Mouse (Mus musculus) adipocyte (in vitro differentiated cells): ENCODE results near the gene Dapl1.

ENCODE experiments used
- DNase-seq: peaks from one replicate; pipeline ENCODE4 v3.0.0-alpha.2; 2016; ENCODE audit warnings: low spot score

Gene Dapl1

DNA sequence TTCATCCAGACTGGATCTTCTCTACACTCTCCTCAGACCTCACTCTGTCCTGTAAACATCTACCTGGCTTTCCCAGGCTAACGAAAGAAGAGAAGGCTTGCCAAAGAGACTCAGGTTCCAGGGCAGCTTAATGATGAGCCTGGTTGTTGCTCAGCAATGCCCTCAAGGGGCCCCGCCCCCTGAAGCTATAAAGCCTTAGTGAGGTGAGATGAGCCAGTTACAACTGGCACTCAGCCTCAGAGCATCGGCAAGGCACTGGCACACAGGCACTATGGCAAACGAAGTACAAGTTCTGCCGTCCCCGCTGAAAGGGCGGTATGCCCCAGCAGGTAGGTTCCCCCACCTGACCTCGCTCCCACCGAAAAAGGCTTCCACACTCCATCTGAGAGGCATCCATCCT lies at the start of gene Dapl1:
TSS of gene Dapl1 (plus strand) at position 216 of the 400 bp plus-strand sequence.
- DNase-seq = no peak

DNA sequence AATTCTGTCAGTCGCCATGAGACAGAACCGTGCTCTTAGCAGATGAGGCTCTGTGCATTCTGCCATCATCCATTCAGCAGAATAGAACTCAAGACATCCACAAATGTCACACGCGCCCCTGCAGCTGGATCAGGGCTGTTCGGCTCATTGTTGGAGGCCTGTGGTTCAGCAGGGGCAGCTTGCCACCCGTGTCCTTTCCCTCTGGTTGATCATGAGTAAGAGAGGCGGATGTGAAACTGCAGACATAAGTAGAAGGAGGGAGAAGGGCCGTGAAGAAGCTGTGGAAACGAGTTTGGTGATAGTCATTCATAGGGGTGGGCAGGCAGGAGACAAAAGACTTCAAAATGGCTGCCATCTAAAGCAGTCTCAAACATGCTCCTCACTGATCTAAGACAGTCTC lies 49.6 kb upstream of the Dapl1 start:
- DNase-seq = no peak

DNA sequence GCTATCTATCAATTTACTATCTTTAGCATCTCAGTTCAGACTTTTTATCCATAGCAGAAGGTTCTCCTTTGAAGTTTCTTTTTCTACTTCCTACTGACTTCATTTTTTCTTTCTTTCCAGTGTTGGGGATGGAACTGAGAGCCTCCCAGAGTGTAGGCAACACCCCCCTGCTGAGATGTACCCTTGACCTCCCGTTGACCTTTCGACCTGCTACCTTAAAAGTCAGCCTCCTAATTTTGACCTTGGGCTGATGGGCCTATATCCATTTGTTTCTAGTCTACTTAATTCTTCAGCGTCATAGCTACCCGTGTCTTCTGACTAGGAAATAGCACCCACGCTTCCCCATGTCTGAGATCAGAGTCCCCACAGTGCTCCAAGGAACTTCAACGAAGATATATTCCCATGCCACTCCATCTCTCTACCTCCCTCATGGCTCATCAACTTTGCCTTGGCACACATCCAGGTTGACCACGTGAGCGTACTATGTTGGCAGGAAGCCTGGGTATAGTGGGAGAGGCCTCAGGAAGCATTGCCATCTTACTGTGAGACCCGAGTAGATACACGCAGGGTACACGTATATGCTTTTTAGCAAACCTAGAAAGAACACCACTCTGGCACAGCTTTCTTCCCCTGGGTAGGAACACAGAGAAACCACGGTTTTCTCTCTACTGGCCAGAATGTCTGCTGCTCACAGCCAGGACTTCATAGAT lies 46.6 kb upstream of the Dapl1 start:
- DNase-seq = peak; percentile 74

DNA sequence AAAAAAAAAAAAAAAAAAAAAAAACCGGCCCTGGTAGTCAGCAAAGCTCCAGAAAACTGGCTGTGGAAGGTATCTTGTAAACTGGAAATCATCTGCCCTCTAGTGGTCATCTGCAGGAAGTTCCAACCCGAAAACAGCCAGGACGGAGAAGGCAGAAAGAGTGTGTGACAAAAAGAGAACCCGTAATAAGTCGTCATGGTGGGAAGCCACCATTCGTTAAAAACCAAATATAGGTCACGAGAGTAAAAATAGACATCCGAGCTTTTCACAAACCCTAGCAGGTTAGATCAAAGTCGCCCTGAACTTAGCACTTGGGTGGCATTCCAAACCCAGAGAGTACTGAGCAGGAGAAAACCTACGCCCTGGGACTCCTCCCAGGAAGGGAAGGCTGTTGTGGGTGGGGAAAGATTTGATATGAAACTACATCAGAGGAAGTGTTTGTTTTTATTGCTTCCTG lies 45.9 kb upstream of the Dapl1 start:
- peak; percentile 88 for DNase-seq

DNA sequence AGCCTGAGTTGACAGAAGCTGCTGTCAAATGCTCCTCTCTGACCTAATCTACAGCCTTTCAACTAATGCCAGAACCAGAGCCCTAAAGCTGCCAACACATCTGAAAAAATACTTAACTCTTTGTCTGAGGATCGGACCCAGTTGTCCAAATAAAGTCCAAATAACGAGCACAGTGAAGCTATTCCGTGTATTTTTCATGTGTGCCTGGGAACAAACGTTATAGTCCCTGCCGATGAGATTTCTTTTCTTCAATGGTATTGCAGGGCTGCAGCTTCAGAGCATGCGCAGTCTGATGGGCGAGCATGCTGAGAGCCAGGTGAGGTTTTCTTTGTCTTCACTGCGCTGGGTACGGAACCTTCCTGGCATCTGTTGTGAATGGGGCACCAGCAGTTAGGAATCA lies 44.6 kb upstream of the Dapl1 start:
- DNase-seq = peak; percentile 46

DNA sequence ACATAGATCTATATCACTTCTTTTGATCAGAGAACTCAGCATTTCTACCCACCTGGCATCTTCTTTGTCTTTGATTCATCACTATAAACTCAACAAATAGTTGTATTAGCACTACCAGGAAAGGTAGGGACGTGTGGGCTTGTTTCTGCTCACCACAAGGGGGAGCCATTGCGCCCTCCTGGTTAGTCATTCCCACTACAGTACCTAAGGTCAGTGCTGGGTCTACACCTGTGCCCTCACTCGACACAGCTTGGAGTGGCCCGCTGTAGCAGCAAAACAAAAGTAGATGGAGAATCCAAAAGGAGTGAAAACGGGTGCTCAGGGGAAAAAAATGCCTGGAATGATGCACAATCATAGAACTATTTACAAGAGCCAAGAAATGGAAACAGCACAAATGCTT lies 44.0 kb upstream of the Dapl1 start:
- DNase-seq = peak; percentile 38

DNA sequence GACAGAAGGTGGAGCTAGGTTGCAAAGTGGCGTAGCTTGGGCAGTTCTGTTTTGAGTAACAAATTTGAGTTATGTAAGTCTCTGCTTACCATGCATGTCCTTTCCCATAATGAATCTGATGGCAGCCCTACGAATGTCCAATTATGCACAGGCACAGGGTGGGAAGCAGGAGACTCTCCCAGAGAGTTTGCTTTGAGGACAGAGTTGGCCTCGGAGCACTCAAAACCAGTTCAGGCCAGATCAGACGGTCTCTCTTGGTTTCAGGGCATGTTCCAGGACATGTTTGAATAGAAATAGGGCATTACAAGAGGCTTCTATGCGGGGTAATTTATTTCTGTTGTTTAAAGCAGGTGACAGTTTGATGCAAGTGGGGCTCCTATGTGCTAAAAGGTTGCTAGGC lies 42.8 kb upstream of the Dapl1 start:
- no peak for DNase-seq

DNA sequence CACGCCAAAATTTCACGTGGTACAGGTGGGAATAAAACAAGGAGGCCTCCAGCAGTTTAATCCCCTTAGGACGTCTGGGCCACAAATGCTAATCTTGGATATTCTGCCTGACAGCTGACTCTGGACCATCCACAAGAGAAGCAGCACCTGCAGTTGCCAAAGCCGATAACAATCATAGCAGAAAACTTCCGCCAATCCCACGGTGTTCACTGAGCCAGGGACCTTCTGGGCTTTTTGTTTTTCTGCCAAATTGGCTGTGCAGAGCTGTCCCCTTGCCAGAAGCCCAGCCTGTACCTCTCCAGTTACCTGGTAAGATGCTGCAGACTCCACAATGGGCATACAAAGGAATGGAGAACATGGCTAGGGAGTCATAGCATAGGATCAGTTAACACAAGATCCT lies 37.8 kb upstream of the Dapl1 start:
- no peak for DNase-seq

DNA sequence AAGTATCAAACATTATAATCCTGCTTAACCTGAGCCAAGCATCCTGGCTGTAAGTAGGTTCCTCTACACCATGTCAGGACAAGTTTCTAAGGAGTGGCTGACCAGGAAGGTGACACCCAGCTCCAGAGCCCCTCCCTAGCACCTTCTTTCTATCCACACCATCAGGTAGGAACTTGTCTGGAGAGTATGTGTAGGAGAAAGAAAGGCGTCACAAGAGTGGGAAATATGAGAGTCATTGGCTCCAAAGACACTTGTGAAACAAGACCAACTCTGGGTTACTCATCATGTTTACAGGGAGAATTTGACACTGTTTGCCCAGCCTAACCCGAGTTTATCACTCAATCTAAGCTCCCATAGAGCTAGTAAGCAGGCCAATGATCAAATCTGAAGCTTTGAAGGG lies 36.7 kb upstream of the Dapl1 start:
- DNase-seq = no peak

DNA sequence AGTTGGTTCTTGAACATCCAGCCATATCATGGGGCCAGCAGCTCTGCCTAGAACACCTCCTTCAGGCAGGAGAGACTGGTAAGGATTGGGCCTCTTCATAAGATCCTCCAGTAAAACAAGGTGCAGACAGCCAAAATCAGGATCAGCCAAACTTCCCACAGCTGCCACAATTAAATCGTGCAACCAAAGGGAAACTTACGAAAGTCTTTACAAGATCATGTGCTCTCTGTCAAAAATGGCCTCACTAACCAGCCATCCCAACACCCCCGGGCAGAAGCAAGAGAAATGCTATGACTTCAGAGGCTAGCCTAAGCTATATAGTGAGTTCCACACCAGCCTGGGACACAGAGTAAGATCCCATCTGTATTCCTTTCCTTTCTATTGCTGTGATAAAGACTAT lies 35.9 kb upstream of the Dapl1 start:
- no peak for DNase-seq

DNA sequence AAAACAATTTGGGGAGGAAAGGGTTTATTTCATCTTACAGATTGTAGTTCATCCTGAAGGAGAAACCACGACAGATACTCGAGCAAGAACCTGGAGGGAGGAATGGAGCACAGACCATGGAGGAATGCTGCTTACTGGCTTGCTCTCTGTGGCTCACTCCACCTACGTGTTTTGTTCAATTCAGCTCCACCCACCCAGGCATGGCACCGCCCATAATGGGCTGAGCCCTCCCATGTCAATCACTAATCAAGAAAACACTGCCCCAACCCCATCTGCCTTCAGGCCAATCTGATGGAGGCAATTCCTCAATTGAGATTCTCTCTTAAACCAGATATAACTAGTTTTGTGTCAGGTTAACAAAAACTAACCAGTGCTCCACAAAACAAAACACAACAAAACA lies 35.5 kb upstream of the Dapl1 start:
- DNase-seq = no peak

DNA sequence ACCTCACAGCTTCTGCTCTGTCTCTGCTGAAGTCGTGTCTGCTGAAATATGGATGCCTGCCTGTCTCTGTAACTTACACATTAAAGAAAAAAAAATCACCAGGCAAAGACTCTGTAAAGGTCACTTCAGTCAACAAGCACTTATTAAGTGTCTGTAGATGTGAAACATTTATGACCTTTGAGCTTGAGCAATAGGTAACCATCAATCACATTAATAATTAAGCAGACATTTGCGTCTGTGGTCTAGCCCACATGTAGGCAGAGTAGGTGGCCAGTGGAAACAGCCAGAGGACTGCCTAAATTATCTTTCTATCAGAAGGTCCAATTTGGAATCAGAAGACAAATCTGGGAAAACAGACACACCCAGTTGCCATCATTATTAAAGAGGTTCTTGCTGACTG lies 32.8 kb upstream of the Dapl1 start:
- DNase-seq = no peak

DNA sequence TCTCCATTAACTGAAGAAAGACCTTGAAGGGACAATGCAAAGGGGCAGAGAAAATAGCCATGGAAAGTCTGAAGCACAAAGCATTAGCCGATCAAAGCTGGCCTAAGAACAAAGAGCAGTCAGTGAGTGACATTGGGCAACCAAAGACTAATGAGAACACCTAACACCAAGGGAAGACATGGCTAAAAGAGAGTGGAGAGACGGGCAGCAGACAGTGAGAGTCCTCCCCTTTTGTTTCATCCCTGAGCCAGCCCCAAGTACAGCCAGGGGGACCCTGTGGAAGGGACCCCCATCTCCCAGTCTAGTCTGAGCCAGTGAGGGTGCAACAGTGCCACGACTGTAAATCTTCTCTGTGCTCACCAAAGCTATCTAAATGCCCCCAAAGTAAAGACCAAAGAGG lies 32.4 kb upstream of the Dapl1 start:
- DNase-seq = no peak

DNA sequence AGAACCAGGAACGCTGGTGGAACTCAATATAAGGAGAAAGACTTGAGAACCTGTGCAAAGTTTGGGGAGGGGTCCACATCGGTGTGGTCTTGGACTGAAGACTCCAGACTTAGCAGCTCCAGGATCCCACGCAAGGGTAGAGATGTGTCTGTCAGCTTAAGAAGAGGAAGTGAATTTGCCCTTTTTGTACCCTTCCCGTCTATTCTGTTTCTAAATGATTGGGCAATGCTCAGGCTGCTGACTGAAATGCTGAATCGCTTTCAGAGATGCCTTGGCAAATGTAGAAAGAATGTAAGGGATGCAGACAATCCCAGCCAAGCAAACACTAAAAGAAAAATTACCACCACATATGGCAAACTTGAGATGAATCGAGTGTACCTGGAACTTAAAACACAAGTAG lies 22.4 kb upstream of the Dapl1 start:
- DNase-seq = no peak

DNA sequence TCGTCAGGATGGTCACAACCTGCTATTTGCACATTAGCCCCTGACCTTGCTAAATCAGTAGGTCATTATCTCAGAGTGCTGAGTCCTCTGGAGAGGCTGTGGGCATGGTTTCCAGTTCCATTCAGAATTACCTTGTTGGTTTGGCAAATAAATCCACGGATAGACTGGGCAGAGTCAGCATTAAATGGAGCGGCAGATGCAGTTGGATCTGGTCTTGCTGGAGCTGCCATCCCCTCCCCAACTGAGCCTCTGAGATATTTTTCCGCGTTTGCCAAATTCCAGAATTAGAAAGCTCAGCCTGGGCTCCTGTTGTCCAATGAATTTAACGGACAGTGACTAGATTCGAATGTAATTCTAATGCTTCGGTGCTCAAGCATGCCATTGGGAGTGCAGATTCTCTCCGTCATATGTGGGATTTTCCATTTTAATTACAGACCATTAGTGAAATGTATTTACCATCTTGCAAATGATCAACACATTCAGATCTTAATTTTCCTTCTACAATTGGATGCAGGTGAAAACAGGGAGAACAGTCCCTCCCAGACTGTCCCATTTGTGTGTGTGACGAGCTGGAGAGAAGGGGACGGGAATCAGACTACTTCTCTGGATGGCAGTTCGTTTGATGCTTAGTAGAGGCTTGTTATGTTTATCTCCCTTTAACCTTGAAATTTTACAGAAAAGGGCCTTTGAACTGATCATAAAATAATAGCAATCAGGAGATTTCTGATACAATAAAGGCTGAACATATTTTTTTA lies 20.8 kb upstream of the Dapl1 start:
- DNase-seq = no peak

DNA sequence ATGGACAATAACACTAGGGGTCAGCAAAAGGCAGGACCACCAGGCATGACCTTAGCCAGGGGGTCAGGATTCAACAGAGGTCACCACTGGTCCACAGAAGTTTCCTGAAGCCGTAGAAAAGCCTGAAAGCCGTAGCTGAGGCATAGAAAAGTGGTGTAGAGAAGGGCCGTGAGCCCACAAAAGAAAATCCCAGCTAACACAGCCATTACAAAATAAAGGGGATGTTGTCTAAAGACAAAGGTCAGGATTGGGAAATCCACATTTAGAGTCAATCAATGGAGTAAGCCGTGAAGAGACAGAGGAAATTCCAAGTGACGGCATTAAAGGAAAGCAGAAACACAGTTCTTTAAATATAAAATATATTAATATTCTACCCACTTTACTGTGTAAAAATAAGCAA lies 18.8 kb upstream of the Dapl1 start:
- DNase-seq = no peak

DNA sequence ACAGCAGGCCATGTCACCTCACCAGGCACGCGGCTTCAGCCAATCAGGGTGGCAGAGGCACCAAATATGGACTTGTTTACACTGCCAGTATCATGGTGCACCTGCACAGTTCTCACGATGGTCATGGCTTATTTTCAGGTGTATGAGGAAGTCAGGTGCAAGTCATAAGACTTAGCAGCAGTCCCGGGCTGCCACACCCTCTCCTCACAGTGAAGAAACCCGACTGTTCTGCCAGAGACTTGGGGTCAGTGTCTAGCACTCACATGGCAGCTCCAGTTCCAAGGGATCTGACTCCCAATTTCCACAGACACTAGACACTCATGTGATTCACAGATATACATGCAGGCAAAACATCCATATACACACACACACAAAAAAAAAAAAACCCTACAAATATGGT lies 18.1 kb upstream of the Dapl1 start:
- DNase-seq = no peak

DNA sequence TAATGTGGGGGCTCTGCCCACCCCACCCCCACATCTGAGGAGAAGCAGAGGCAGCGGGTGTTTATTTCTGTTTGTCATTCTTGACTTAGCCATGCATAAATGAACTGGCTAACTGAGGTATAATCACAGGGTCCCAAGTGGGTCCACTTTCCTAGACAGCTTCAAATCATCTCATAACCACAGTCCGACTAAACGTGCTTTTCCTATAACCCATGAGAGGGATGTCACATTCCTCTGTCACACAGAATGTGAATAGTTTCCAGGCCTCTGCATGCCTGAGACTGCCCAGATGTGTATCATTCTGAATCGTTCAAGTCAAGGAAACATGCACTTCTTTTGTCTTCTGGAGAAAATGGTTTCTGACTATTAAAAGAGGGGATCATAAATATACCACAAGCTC lies 17.4 kb upstream of the Dapl1 start:
- no peak for DNase-seq

DNA sequence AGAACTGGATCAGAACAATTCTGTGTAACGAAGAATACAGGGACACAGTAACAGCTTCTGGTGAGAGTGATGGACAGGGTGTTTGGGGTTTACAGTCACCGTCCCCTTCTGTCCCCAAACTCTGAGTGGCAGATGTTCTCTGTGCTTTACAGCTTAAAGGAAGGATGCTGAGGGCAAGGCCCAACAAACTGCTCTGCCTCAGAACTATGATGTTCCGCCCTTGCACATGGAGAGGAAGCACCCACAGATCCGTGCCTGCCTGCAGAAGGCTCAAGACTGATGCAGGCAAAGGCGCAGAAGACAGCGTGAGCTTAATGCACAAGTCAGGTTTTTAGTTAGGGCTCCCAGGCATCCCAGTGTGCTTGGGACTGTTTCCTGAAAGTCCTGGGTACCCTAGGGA lies 16.5 kb upstream of the Dapl1 start:
- no peak for DNase-seq

DNA sequence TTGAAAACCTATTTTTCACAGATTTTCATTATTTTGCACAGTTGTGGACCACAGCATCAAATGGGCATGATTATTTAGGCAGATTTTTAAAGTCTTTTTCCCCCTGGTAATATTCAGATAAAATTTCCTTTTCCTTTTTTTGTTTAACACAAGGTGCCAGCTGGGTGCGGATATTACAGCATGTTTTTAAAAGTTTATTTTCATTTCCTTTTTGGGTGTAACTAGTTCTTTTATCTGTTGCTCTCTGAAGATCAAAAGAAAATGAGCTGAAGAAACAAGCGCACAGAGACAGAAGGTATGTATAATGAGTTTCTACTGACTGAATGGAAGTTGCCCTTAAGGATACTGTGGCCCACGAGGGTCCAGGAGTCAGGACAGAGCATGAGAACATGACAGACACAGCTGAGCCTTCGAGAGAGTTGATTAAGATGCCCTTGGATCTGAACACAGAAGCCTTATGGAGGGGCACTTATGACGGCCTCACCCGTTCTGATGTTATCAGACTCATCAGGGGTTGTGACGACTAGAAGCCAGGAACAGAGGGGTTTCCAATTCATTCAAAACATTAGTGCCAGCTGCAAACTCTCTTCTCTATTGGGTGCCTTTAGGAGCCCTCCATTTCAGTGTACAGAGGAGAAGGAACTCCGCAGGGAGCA lies 14.7 kb upstream of the Dapl1 start:
- DNase-seq = no peak

DNA sequence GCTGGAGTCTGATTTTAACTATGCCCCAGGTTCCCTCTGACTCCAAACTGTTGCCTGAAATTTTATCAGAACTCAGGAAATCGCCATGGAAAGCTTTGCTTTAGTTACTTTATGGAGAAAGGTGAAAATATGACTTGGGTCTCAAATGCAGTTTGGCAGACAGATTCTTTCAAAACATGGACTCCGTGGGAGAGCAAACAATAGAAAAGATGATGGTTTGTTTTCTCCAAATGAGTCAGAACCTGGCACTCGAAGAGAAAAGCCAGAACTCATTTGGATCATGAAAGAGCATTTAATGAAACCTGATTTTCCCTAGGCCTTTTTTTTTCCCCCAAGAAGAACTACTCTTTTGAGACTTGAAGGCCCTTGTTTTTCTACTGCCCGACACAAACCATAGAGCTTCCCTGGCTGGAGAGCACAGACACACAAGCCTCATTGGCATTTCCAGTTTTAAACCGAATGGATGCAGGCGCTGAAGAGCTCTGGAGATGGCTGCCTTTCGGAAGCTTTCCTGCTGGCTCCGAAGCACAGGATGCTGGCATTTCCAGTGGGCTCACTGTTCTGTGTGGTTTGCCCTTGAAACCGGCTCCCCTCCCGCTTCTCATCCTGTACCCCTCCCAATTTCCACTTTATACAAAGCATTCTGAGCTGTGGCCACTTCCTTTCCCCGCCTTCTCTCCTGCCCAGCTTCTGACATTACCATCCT lies 14.0 kb upstream of the Dapl1 start:
- DNase-seq = no peak

DNA sequence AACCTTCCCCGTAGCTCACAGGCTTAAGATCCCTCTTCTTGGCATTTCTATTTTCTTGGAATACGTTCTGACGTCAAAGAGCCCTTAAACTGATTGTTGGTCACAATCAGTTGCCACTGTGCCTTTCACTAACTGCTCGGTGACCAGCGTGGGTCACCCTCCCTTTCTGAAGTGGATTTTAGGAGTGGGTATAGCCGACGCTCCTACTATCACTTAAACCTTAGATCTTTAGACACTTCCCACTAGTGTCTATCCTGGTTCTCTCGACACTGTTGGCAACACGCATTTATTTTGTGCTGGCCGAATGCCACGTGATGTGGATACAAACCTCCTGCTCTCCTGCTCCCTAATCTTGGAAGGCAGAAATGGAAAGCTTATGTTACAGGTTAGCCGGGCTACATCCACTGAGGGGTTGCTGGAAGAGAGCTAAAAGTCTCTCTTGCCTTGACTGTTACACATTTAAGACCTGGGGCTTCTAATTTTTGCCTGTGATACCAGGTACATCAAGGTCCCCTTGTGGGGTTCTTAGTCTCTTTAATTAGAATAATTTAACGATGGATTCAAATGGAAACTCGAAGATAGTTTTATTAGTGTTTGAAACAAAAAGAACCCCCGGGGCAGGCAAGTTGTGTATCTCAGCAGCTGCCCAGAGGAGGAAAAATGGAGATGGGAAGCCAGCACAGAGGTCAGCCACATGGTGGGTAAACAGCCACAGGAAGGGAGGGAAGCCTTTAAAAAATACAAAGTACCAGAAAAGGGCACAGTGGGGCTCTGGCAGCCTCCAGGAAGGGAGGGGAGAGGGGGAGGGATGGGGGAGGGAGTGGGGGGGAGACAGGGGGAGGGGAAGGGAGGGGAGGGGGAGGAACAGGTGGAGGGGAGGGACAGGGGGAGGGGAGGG lies 13.2 kb upstream of the Dapl1 start:
- DNase-seq = no peak
